Mouse (Mus musculus): Measurements from ENCODE around the gene Sema7a. TPM values are rescaled to one million over a fixed set of nuclear protein-coding genes. Genes with fewer than 3 reads are reported as not detected.
A peak's percentile ranks its signal among the peaks of the same experiment; 100 is the strongest.

Gene Sema7a
- total and polyA plus RNA-seq, 2 experiments from 2014 or later: 3.2 to 27.2 TPM

DNA sequence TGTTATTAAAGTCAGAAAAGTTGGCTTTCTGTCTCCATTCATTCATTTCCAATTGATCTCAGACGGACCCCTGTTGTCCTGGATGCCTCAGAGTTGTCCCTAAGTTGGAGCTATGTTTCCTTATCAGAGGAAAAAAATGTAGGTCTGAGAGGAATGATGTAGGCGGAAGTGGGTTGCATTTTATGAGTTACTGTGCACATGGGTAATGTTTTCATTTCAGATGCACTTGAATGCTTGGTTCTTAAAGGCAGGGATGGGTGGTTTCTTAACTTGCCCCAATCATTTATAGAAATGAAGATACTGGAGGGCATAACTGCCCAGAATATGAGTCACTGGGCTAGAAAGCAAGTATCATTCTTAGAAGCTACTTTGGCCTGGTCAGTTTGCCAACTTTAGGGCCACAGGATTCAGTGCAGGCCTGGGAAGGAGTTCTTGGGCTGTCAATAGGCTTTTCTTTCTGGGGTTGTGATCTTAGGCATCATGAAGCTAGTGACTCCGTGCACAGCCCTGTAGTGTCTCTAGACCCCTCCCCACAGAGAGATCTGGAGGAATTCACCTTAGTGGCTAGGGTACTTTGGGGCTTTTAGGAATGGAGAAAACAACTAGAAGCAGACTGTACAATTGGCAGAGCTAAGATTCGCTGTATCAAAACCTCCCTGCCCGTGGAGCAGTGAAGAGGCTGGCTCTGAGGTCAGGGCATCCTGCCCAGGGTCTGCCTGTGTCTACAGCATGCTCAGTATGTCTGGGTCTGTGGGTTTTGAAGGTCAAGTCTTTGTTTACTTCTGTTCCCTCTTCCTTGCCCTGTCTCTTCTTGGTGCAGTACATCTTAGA is 1.5 kb upstream of the Sema7a start:
- H3K4me3 ChIP-seq (ENCODE audit: low read depth, low read length): no peak overlapping the region
- H3K27ac ChIP-seq (ENCODE audit: low read depth, low read length): peak overlapping the region; percentile 96; the same call in 1 of the 2 replicates
- H3K27me3 ChIP-seq (ENCODE audit: insufficient read depth, low read length): no peaks in the 10 kb centered on the region
- H3K4me1 ChIP-seq (ENCODE audit: insufficient read depth): peaks cover 20% of the 10 kb centered on the region
- 0 out of 2 replicates have a peak overlapping the region, but pooled peaks have one; percentile 63 for H3K4me2 ChIP-seq (ENCODE audit: low read depth)
- ATAC-seq (no peak), DNase-seq (no peak)
- H3K9me3 ChIP-seq (ENCODE audit: low read length): no peaks in the 10 kb centered on the region
- no peak overlapping the region for H3K9ac ChIP-seq
- no peaks in the 10 kb centered on the region for H3K36me3 ChIP-seq (ENCODE audit: insufficient read depth)
- TF ChIP-seq CTCF (IDR thresholded peaks at IDR 0.05; ENCODE audit: low read depth): no peak
- WGBS: 66% methylated on average over 5 of the region's 5 CpGs

DNA sequence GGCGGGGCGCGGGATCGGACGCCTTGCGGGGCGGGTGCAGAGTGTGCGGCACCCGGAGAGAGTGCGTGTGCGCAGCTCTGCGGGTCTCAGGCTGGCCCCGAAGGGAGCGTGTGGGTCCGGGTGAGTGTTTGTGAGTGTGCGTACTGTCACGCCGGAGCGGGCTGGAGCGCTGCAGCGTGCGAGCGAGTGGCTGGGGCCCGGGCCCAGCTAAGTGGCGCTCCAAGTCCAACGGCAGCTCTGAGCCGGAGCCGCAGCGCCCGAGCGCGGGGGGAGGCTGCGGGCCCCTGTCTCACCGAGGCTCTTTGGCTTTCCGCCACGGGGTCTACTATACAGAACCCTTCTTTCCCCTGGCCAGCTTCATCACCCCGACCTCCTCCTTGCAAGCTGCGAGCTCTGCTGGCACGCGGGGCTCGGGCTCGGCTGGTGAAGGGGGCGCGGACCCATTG is 460 bp downstream of the Sema7a start:
- H3K4me1 ChIP-seq (ENCODE audit: insufficient read depth): peaks cover 24% of the 10 kb centered on the region
- 2% methylated on average over 38 of the region's 44 CpGs for WGBS
- TF ChIP-seq CTCF (IDR thresholded peaks at IDR 0.05; ENCODE audit: low read depth): no peak
- peak; percentile 75 for DNase-seq
- H3K9ac ChIP-seq: peak overlapping the region; percentile 90
- no peaks in the 10 kb centered on the region for H3K9me3 ChIP-seq (ENCODE audit: low read length)
- peak overlapping the region; percentile 96 for H3K27ac ChIP-seq (ENCODE audit: low read depth, low read length)
- H3K4me3 ChIP-seq (ENCODE audit: low read depth, low read length): peak overlapping the region; percentile 93
- H3K4me2 ChIP-seq (ENCODE audit: low read depth): peak overlapping the region; percentile 63
- H3K27me3 ChIP-seq (ENCODE audit: insufficient read depth, low read length): no peaks in the 10 kb centered on the region
- H3K36me3 ChIP-seq (ENCODE audit: insufficient read depth): no peaks in the 10 kb centered on the region; the same call in 1 of the 2 replicates
- peak; percentile 54 for ATAC-seq

DNA sequence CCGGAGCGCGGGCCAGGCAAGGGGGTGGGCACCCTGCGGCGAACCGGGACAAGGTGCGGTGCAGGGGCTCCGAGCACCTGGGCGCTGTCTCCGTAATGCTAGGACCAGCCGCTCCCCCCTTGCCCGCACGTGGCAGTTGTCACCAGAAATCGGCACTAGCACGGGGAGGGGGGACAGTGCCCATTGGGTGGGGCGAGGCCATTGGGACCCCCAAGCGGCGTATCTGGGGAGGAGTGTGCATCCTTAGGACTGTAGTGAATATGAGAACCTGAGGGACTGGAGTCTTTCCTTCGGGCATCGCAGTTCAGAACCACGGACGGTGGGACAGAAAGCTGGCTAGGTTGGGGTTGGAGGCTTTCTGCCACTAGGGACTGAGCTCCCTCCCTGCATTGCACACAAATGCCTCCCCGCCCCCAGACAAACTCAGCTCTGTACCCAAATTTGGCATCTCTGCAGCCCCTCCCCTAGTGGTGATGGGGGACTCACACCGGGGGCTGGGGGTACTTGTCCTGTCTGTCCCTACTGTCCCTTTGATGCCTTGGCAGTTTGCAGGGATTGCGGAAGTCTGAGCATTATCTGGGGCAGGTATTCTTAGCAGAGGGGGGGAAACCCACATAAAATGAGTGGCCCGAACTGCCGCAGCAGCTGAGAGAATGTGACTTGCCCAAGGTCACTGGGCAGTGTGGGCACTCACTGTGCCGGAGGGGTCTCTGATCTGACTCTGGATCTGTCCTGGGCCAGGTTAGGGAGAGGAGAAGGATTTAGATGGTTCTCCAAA is 1.1 kb downstream of the Sema7a start:
- peaks cover 24% of the 10 kb centered on the region for H3K4me1 ChIP-seq (ENCODE audit: insufficient read depth)
- 5% methylated on average over 26 of the region's 28 CpGs for WGBS
- peak; percentile 14 for ATAC-seq

DNA sequence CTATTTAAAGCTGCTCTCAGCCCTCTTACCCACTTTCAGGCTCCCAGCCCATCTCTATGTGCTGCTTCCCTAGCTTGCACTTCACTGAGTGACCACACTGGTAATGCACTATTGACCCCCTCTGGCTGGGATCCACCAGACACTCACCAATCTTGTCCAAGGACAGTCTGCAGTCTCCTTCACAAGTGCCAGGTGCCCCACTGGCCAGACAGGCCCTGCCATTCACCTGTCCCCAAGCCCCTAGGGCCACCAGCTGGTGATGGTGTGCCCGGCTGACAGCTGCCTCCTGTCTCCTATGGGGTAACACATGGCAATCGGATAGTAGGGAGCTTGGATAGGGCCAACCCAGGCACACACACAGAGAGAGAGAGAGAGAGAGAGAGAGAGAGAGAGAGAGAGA is 2.1 kb downstream of the Sema7a start:
- ATAC-seq (no peak), DNase-seq (no peak)
- Histone ChIP-seq H3K27me3 (ENCODE audit: insufficient read depth, low read length) (no peaks in the 10 kb centered on the region), H3K4me3 (ENCODE audit: low read depth, low read length) (peak overlapping the region; percentile 93), H3K4me2 (ENCODE audit: low read depth) (peak overlapping the region; percentile 63), H3K9me3 (ENCODE audit: low read length) (no peaks in the 10 kb centered on the region), H3K9ac (peak overlapping the region; percentile 90), H3K36me3 (ENCODE audit: insufficient read depth) (no peaks in the 10 kb centered on the region; the same call in 1 of the 2 replicates), H3K4me1 (ENCODE audit: insufficient read depth) (peaks cover 28% of the 10 kb centered on the region), H3K27ac (ENCODE audit: low read depth, low read length) (no peak overlapping the region)
- WGBS: 57% methylated on average over 2 of the region's 2 CpGs
- TF ChIP-seq CTCF (IDR thresholded peaks at IDR 0.05; ENCODE audit: low read depth): no peak

More for the DNA sequence above, 1.1 kb downstream of the Sema7a start:
- no peaks in the 10 kb centered on the region for H3K9me3 ChIP-seq (ENCODE audit: low read length)
- H3K4me3 ChIP-seq (ENCODE audit: low read depth, low read length): peak overlapping the region; percentile 93
- peak; percentile 53 for TF ChIP-seq CTCF (IDR thresholded peaks at IDR 0.05; ENCODE audit: low read depth)
- no peaks in the 10 kb centered on the region; the same call in 1 of the 2 replicates for H3K36me3 ChIP-seq (ENCODE audit: insufficient read depth)
- peak; percentile 63 for DNase-seq
- H3K4me2 ChIP-seq (ENCODE audit: low read depth): peak overlapping the region; percentile 63
- peak overlapping the region; percentile 90 for H3K9ac ChIP-seq
- peak overlapping the region; percentile 96 for H3K27ac ChIP-seq (ENCODE audit: low read depth, low read length)
- H3K27me3 ChIP-seq (ENCODE audit: insufficient read depth, low read length): no peaks in the 10 kb centered on the region

DNA sequence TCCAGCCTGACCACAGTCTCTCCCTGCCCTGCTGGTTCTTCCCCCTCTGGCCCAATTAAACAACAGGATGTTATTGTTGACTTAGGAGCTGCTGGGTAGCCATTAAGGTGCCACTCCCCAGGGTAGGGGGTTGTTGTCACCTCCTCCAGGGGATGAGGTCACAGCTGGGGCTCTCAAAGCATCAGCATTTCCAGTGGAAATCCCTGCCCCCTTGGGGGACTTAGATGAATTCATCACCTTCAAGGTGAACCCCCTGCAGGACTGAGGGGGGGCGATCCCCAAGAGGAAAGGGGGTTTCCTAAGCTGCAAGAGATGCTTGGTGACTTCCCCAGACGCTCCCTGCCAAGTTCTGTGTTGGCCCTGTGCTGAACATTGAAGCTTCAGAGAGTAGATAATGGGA is 3.2 kb downstream of the Sema7a start:
- H3K36me3 ChIP-seq (ENCODE audit: insufficient read depth): no peaks in the 10 kb centered on the region; the same call in 1 of the 2 replicates
- no peak for TF ChIP-seq CTCF (IDR thresholded peaks at IDR 0.05; ENCODE audit: low read depth)
- H3K9ac ChIP-seq: no peak overlapping the region
- WGBS: 39% methylated on average over 2 of the region's 2 CpGs
- no peaks in the 10 kb centered on the region for H3K27me3 ChIP-seq (ENCODE audit: insufficient read depth, low read length)
- ATAC-seq (no peak), DNase-seq (no peak)
- peak overlapping the region; percentile 63 for H3K4me2 ChIP-seq (ENCODE audit: low read depth)
- H3K4me3 ChIP-seq (ENCODE audit: low read depth, low read length): peak overlapping the region; percentile 93; the same call in 1 of the 2 replicates
- H3K27ac ChIP-seq (ENCODE audit: low read depth, low read length): no peak overlapping the region
- no peaks in the 10 kb centered on the region for H3K9me3 ChIP-seq (ENCODE audit: low read length)
- peaks cover 23% of the 10 kb centered on the region for H3K4me1 ChIP-seq (ENCODE audit: insufficient read depth)

DNA sequence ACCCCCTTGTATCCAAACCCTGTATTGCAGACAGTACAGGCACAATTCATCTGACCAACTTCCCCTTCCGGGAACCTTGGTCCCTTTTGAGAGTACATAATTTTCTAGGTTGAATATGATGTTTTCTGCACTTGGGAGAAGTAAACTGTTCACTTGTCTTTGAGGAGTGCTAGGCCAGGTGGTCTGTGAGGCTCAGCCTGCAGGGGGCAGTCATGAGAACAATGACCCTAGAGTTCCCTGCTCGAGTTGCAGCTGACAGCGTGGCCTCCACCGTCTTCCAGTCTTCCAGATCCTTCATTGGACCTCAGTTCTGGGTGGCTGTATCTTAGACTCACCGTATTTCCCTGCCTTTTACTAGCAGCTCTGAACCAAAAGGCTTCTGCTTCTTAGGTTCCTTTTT is 4.7 kb downstream of the Sema7a start:
- Histone ChIP-seq H3K4me1 (ENCODE audit: insufficient read depth) (peaks cover 29% of the 10 kb centered on the region), H3K27ac (ENCODE audit: low read depth, low read length) (no peak overlapping the region), H3K9me3 (ENCODE audit: low read length) (no peaks in the 10 kb centered on the region), H3K4me3 (ENCODE audit: low read depth, low read length) (no peak overlapping the region), H3K9ac (no peak overlapping the region), H3K4me2 (ENCODE audit: low read depth) (peak overlapping the region; percentile 5; the same call in 1 of the 2 replicates), H3K36me3 (ENCODE audit: insufficient read depth) (no peaks in the 10 kb centered on the region; the same call in 1 of the 2 replicates), H3K27me3 (ENCODE audit: insufficient read depth, low read length) (no peaks in the 10 kb centered on the region)
- 31% methylated on average over 5 of the region's 5 CpGs for WGBS
- TF ChIP-seq CTCF (IDR thresholded peaks at IDR 0.05; ENCODE audit: low read depth): peak; percentile 71
- ATAC-seq: no peak
- peak; percentile 47 for DNase-seq

Measured in forebrain, postnatal 0 days (tissue).